Mouse (Mus musculus) intestine, postnatal 0 days (tissue): ENCODE data around the gene Cbx2. TPM values are rescaled to one million over a fixed set of nuclear protein-coding genes. Genes with fewer than 3 reads are reported as not detected.

Experiments
- ATAC-seq: fragments of 200-750 bp; cut with Nextera tagmentation; 2 replicates; pipeline ENCODE4 v1.8.0; 2017; ENCODE audit warnings: mild to moderate bottlenecking, moderate TSS enrichment, moderate library complexity
- H3K27ac ChIP-seq: fragments of 300-500 bp; sonication (generic); 2 replicates; pipeline ENCODE4 v1.5.1; 2014; ENCODE audit warnings: mild to moderate bottlenecking, low read depth, low read length, moderate library complexity
- H3K27me3 ChIP-seq: fragments of 300-500 bp; sonication (generic); replicated peaks from 2 replicates; pipeline ENCODE4 v1.6.1; 2014; ENCODE audit warnings: low read length, mixed read lengths; ENCODE audit not compliant: control insufficient read depth, insufficient read depth
- H3K36me3 ChIP-seq: fragments of 300-500 bp; sonication (generic); 2 replicates; pipeline ENCODE4 v1.6.1; 2014; ENCODE audit warnings: mild to moderate bottlenecking, moderate library complexity; ENCODE audit not compliant: control insufficient read depth, insufficient read depth
- H3K4me1 ChIP-seq: fragments of 300-500 bp; sonication (generic); replicated peaks from 2 replicates; pipeline ENCODE4 v1.6.1; 2014; ENCODE audit warnings: antibody characterized with exemption, low read length, mixed read lengths; ENCODE audit not compliant: control insufficient read depth, insufficient read depth
- H3K4me2 ChIP-seq: fragments of 300-500 bp; sonication (generic); replicated peaks from 2 replicates; pipeline ENCODE4 v1.6.1; 2014; ENCODE audit warnings: low read depth, mild to moderate bottlenecking, moderate library complexity
- H3K4me3 ChIP-seq: fragments of 300-500 bp; sonication (generic); 2 replicates; pipeline ENCODE4 v1.5.1; 2014; ENCODE audit warnings: low read depth, low read length
- H3K9ac ChIP-seq: fragments of 300-500 bp; sonication (generic); 2 replicates; pipeline ENCODE4 v1.6.1; 2014; ENCODE audit warnings: mild to moderate bottlenecking, low read depth, low read length
- H3K9me3 ChIP-seq: fragments of 300-500 bp; sonication (generic); 2 replicates; pipeline ENCODE4 v1.6.1; 2016; ENCODE audit warnings: mixed run types; ENCODE audit not compliant: control insufficient read depth
- CTCF ChIP-seq: sonication (generic); IDR thresholded peaks from 2 replicates; pipeline ENCODE4 v1.5.1; 2016; ENCODE audit warnings: low read depth, mild to moderate bottlenecking, control low read depth, antibody characterized with exemption, moderate library complexity
- WGBS: fragments of 180-500 bp; shearing (Covaris S2); extraction: QIAGEN DNeasy Blood & Tissue Kit; methylation state at CpG from one replicate; pipeline ENCODE4 v1.1.7; 2014; 5-methylcytosine and 5-hydroxymethylcytosine counted together
- polyA plus RNA-seq: library from polyadenylated mRNA; unstranded; fragments of >200 nt; fragmentation: Nextera tagmentation; extraction: Ambion mirVana; gene quantifications from 2 replicates; pipeline ENCODE4 v1.2.1, GENCODE M21; 2015

The Cbx2 gene
- polyA plus RNA-seq, 1 experiment from 2014 or later, result 4.9 TPM

GRCm38 (mm10) chr11:119054351-119055345 lies 31.9 kb downstream of the Cbx2 start:
- Histone ChIP-seq H3K27ac (no peak overlapping the region), H3K36me3 (no peaks in the 10 kb centered on the region), H3K4me1 (peaks cover 38% of the 10 kb centered on the region), H3K9ac (no peak overlapping the region), H3K4me3 (peak overlapping the region; percentile 49), H3K27me3 (peaks cover 77% of the 10 kb centered on the region), H3K4me2 (peak overlapping the region; percentile 69), H3K9me3 (no peaks in the 10 kb centered on the region)
- TF ChIP-seq CTCF, result peak; percentile 75
- 4% methylated on average over 47 of the region's 47 CpGs for WGBS
- no peak for ATAC-seq

GRCm38 (mm10) chr11:119055571-119056131 lies 32.9 kb downstream of the Cbx2 start:
- peaks cover 38% of the 10 kb centered on the region for H3K4me1 ChIP-seq
- peaks cover 79% of the 10 kb centered on the region for H3K27me3 ChIP-seq
- 3% methylated on average over 32 of the region's 32 CpGs for WGBS
- H3K9ac ChIP-seq, result no peak overlapping the region; the same call in 1 of the 2 replicates
- H3K27ac ChIP-seq, result no peak overlapping the region
- peak overlapping the region; percentile 91 for H3K4me2 ChIP-seq
- no peaks in the 10 kb centered on the region for H3K9me3 ChIP-seq
- H3K36me3 ChIP-seq, result no peaks in the 10 kb centered on the region
- ATAC-seq, result no peak
- no peak for TF ChIP-seq CTCF
- H3K4me3 ChIP-seq, result peak overlapping the region; percentile 49

GRCm38 (mm10) chr11:119056301-119057211 lies 33.8 kb downstream of the Cbx2 start:
- Histone ChIP-seq H3K9me3 (no peaks in the 10 kb centered on the region), H3K4me2 (peak overlapping the region; percentile 91), H3K27me3 (peaks cover 75% of the 10 kb centered on the region), H3K36me3 (no peaks in the 10 kb centered on the region), H3K27ac (peak overlapping the region; percentile 61), H3K4me3 (peak overlapping the region; percentile 49), H3K4me1 (peaks cover 36% of the 10 kb centered on the region), H3K9ac (peak overlapping the region; percentile 65)
- WGBS, result 1% methylated on average over 64 of the region's 65 CpGs
- no peak for TF ChIP-seq CTCF
- ATAC-seq, result no peak; the same call in 1 of the 2 replicates

- no peaks in the 10 kb centered on the region for H3K9me3 ChIP-seq
- TF ChIP-seq CTCF, result no peak
- H3K4me2 ChIP-seq, result peak overlapping the region; percentile 91
- peak overlapping the region; percentile 61; the same call in 1 of the 2 replicates for H3K27ac ChIP-seq
- peaks cover 32% of the 10 kb centered on the region for H3K4me1 ChIP-seq
- peak overlapping the region; percentile 65 for H3K9ac ChIP-seq
- 14% methylated on average over 9 of the region's 9 CpGs for WGBS
- H3K36me3 ChIP-seq, result no peaks in the 10 kb centered on the region
- ATAC-seq, result no peak
- H3K27me3 ChIP-seq, result peaks cover 70% of the 10 kb centered on the region
- peak overlapping the region; percentile 49 for H3K4me3 ChIP-seq
Observed at GRCm38 (mm10) chr11:119057291-119057690, 34.5 kb downstream of the Cbx2 start.

- H3K36me3 ChIP-seq, result no peaks in the 10 kb centered on the region
- peaks cover 27% of the 10 kb centered on the region for H3K4me1 ChIP-seq
- TF ChIP-seq CTCF, result peak; percentile 73
- ATAC-seq, result peak; percentile 52
- H3K27me3 ChIP-seq, result peaks cover 63% of the 10 kb centered on the region
- WGBS, result 5% methylated on average over 58 of the region's 58 CpGs
- peak overlapping the region; percentile 23 for H3K4me3 ChIP-seq
- no peak overlapping the region for H3K27ac ChIP-seq
- no peaks in the 10 kb centered on the region for H3K9me3 ChIP-seq
- peak overlapping the region; percentile 3; the same call in 1 of the 2 replicates for H3K9ac ChIP-seq
- H3K4me2 ChIP-seq, result peak overlapping the region; percentile 91
Observed at GRCm38 (mm10) chr11:119058041-119058995, 35.6 kb downstream of the Cbx2 start.
